Mouse (Mus musculus) thymus, adult 2 months (tissue): ENCODE results near the gene Tbc1d2b. TPM values are rescaled to one million over a fixed set of nuclear protein-coding genes. Genes with fewer than 3 reads are reported as not detected.

Experiments used
- DNase-seq: peaks from one replicate; pipeline ENCODE4 v3.0.0; 2021
- H3K27ac ChIP-seq: fragments of 200-500 bp; 2 replicates; pipeline ENCODE4 v1.5.1; 2012; ENCODE audit warnings: low read length, control low read depth; ENCODE audit not compliant: control insufficient read depth, insufficient read depth
- H3K27me3 ChIP-seq: fragments of 200-500 bp; 2 replicates; pipeline ENCODE4 v1.6.1; 2012; ENCODE audit warnings: mild to moderate bottlenecking, low read length, moderate library complexity, mixed read lengths; ENCODE audit not compliant: control insufficient read depth, insufficient read depth
- H3K36me3 ChIP-seq: fragments of 200-500 bp; 2 replicates; pipeline ENCODE4 v1.6.1; 2012; ENCODE audit warnings: mild to moderate bottlenecking, low read length, moderate library complexity; ENCODE audit not compliant: control insufficient read depth, insufficient read depth
- H3K4me1 ChIP-seq: fragments of 200-500 bp; replicated peaks from 2 replicates; pipeline ENCODE4 v1.6.1; 2012; ENCODE audit warnings: low read length; ENCODE audit not compliant: control insufficient read depth, insufficient read depth
- H3K4me3 ChIP-seq: fragments of 200-500 bp; 2 replicates; pipeline ENCODE4 v1.5.1; 2012; ENCODE audit warnings: mild to moderate bottlenecking, low read length, control low read depth, moderate library complexity; ENCODE audit not compliant: control insufficient read depth, insufficient read depth
- CTCF ChIP-seq: fragments of 200-500 bp; IDR thresholded peaks from 2 replicates; pipeline ENCODE4 v1.5.1; 2012; ENCODE audit warnings: mild to moderate bottlenecking, control low read depth, low read length, moderate library complexity, borderline replicate concordance; ENCODE audit not compliant: control insufficient read depth, poor library complexity, insufficient read depth; ENCODE audit errors: extremely low read depth
- POLR2A ChIP-seq: fragments of 200-500 bp; IDR thresholded peaks from 2 replicates; pipeline ENCODE4 v1.6.1; 2012; ENCODE audit warnings: mild to moderate bottlenecking, low read length, control low read depth, moderate library complexity; ENCODE audit not compliant: control insufficient read depth, poor library complexity, insufficient read depth; ENCODE audit errors: extremely low read depth
- WGBS: fragments of 180-500 bp; shearing (Covaris S2); methylation state at CpG from one replicate; pipeline ENCODE4 v1.1.7; 2018; 5-methylcytosine and 5-hydroxymethylcytosine counted together
- polyA plus RNA-seq: library from polyadenylated mRNA; depleted of rRNA; stranded (reverse); fragments of >200 nt; gene quantifications from 2 replicates; pipeline ENCODE4 v1.2.3, GENCODE M21; 2012

The Tbc1d2b gene
- polyA plus RNA-seq, 1 experiment: 59.1 TPM

DNA sequence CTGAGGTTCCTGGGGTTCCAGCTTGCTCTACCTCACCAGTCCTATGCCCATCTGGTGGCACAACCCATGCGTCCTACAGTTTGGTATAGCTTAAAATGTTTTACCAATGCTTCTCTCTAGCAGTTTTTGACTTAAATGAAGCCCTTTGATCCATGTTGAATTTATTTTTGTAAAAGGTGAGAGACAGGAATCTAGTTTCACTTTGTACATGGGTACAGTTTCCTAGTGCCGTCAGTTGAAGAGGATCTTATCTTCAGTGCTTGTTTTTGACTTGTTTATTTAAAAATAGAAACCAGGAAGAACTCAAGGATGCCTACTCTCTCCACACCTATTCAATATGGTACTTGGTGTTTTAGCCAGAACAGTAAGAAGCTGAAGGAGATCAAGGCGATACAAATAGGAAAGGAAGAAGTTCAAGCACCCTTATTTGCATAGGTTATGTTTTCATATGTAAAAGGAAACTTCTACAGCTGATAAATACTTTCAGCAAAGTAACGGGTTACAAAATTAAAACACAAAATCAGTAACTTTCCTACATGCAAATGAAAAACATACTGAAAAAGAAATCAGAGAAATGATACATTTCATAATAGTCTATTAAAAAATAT lies 30.6 kb upstream of the Tbc1d2b start:
- DNase-seq: no peak
- Histone ChIP-seq H3K36me3 (no peaks in the 10 kb centered on the region), H3K27ac (no peak overlapping the region), H3K27me3 (no peaks in the 10 kb centered on the region), H3K4me1 (peaks cover 3% of the 10 kb centered on the region; the same call in 1 of the 2 replicates), H3K4me3 (no peak overlapping the region)
- 69% methylated on average over 4 of the region's 4 CpGs for WGBS
- TF ChIP-seq POLR2A: no peak
- no peak for TF ChIP-seq CTCF

GRCm38 (mm10) chr9:90297637-90298036 lies 27.0 kb upstream of the Tbc1d2b start:
- DNase-seq: no peak
- Histone ChIP-seq H3K27me3 (no peaks in the 10 kb centered on the region), H3K4me1 (peaks cover 3% of the 10 kb centered on the region; the same call in 1 of the 2 replicates), H3K36me3 (no peaks in the 10 kb centered on the region), H3K27ac (no peak overlapping the region), H3K4me3 (no peak overlapping the region)
- WGBS: 92% methylated on average over 1 of the region's 1 CpGs
- TF ChIP-seq CTCF: no peak
- TF ChIP-seq POLR2A: no peak

DNA sequence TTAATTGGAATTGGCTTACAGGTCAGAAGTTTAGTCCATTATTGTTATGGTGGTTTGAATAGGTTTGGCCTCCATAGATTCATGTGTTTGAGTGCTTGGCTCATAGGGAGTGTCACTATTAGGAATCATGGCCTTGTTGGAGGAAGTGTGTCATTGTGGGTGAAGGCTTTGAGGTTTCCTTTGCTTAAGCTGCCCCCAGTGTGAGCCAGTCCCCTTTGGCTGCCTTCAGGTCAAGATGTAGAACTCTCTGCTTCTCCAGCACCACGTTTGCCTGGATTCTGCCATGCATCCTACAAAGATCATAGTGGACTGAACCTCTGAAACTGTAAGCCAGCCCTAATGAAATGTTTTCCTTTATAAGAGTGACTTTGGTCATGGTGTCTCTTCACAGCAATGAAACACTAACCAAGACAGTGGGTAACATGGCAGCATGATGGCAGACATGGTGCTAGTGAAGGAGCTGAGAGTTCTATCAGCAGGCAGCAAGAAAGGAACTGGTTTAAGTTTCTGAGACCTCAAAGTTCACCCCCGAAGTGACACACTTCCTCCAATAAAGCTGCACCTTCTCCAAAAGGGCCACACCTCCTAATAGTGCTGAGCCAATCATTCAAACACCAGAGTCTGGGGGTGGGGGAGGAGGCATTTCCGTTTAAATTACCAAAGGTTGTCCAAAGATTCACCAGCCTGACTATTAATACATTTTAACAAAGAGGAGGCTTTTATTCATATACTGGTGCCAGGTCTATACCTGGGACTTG lies 23.2 kb upstream of the Tbc1d2b start:
- Histone ChIP-seq H3K27ac (no peak overlapping the region), H3K27me3 (no peaks in the 10 kb centered on the region), H3K36me3 (no peaks in the 10 kb centered on the region), H3K4me3 (no peak overlapping the region), H3K4me1 (no peaks in the 10 kb centered on the region)
- DNase-seq: no peak
- 42% methylated on average over 3 of the region's 3 CpGs for WGBS
- no peak for TF ChIP-seq POLR2A
- no peak for TF ChIP-seq CTCF

- Histone ChIP-seq H3K36me3 (no peaks in the 10 kb centered on the region), H3K4me1 (no peaks in the 10 kb centered on the region), H3K27me3 (no peaks in the 10 kb centered on the region), H3K4me3 (no peak overlapping the region), H3K27ac (no peak overlapping the region)
- DNase-seq: no peak
- 95% methylated on average over 3 of the region's 3 CpGs for WGBS
- TF ChIP-seq POLR2A: no peak
- TF ChIP-seq CTCF: no peak
Observed at GRCm38 (mm10) chr9:90278397-90278796, 7.8 kb upstream of the Tbc1d2b start.

GRCm38 (mm10) chr9:90277884-90278283 lies 7.3 kb upstream of the Tbc1d2b start:
- no peaks in the 10 kb centered on the region for H3K4me1 ChIP-seq
- H3K36me3 ChIP-seq: no peaks in the 10 kb centered on the region
- H3K27ac ChIP-seq: no peak overlapping the region
- WGBS: 88% methylated on average over 2 of the region's 2 CpGs
- no peak for TF ChIP-seq CTCF
- TF ChIP-seq POLR2A: no peak
- no peak overlapping the region for H3K4me3 ChIP-seq
- no peaks in the 10 kb centered on the region for H3K27me3 ChIP-seq
- no peak for DNase-seq

GRCm38 (mm10) chr9:90276779-90277178 lies 6.2 kb upstream of the Tbc1d2b start:
- H3K36me3 ChIP-seq: no peaks in the 10 kb centered on the region
- H3K27ac ChIP-seq: no peak overlapping the region
- TF ChIP-seq POLR2A (no peak), CTCF (no peak)
- H3K27me3 ChIP-seq: no peaks in the 10 kb centered on the region
- DNase-seq: no peak
- no peaks in the 10 kb centered on the region for H3K4me1 ChIP-seq
- whole genome bisulfite sequencing: 100% methylated on average over 1 of the region's 1 CpGs
- H3K4me3 ChIP-seq: no peak overlapping the region

DNA sequence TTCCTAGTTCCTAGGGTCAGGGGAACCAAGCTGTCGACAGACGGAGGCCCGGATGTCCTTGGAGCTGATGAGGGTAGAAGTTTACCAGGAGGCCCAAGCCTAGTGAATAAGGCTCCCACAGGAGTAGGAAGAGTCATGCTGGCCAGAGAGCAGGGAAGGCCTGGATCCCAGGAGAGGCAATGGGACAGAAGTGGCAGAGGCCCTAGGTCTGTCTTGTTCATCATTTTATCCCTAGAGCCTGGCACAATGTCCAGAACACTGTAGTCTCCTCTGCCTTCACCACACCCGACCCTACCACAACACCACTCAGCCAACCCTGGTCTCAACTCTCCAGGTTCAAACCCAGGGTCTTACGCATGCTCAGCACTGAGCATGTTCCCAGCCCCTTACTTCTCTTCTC lies 5.3 kb upstream of the Tbc1d2b start:
- WGBS: 94% methylated on average over 5 of the region's 5 CpGs
- no peaks in the 10 kb centered on the region for H3K4me1 ChIP-seq

More for the DNA sequence above, 5.3 kb upstream of the Tbc1d2b start:
- Histone ChIP-seq H3K27ac (no peak overlapping the region), H3K36me3 (no peaks in the 10 kb centered on the region), H3K4me3 (no peak overlapping the region), H3K27me3 (no peaks in the 10 kb centered on the region)
- no peak for TF ChIP-seq POLR2A
- TF ChIP-seq CTCF: no peak
- DNase-seq: no peak
